Mouse (Mus musculus): ENCODE measurements around the gene Nme9.

DNA sequence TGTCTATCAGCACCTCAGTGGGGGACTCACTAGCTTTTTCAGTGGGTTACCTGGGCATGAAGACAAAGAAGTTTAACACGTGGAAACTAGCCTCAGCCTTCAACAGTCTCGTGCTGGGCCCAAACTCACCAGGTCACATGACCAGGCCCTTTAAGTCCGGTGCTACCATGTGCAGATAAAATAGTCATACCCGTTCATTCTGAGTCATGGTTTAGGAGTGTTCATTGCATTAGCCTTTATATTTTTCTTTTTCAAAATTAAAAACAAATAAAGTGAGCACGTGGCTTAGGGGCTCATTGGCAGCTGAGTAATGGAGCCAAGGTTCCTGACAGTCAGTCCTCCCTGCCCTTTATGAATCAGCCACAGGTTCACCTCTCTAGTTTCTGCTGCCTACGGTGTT, 20.5 kb upstream of the Nme9 start:
- no peak for TF ChIP-seq POLR2A (IDR thresholded peaks at IDR 0.05; ENCODE audit: insufficient read length, low read depth)
- no peak for TF ChIP-seq MYOD1 (IDR thresholded peaks at IDR 0.05; ENCODE audit: control insufficient read depth in 1 of 3, insufficient read length in 2 of 3, low read depth in 2 of 3)
- peak; percentile 56 for TF ChIP-seq USF1 (IDR thresholded peaks at IDR 0.05; ENCODE audit: low read depth)
- TF ChIP-seq POLR2AphosphoS2 (IDR thresholded peaks at IDR 0.05; ENCODE audit: insufficient read length, low read depth), result no peak
- no peak for TF ChIP-seq TCF3 (IDR thresholded peaks at IDR 0.05; ENCODE audit: insufficient read length, low read depth)
- no peak for TF ChIP-seq TCF12 (IDR thresholded peaks at IDR 0.05; ENCODE audit: insufficient read depth, poor library complexity, severe bottlenecking)
- TF ChIP-seq MAX (IDR thresholded peaks at IDR 0.05; ENCODE audit: low read depth), result no peak
- TF ChIP-seq CEBPB (IDR thresholded peaks at IDR 0.05; ENCODE audit: insufficient read depth, poor library complexity, severe bottlenecking), result no peak
- TF ChIP-seq E2F4 (IDR thresholded peaks at IDR 0.05; ENCODE audit: insufficient read depth), result no peak
- TF ChIP-seq MYOG (IDR thresholded peaks at IDR 0.05; ENCODE audit: control insufficient read depth in 1 of 3, insufficient read depth in 1 of 3, insufficient read length in 2 of 3, low read depth in 2 of 3), result no peak
- no peak for TF ChIP-seq REST (IDR thresholded peaks at IDR 0.05; ENCODE audit: insufficient read depth, insufficient read length)
- TF ChIP-seq SRF (IDR thresholded peaks at IDR 0.05; ENCODE audit: control insufficient read depth, insufficient read length, low read depth), result no peak

All from myocyte (in vitro differentiated cells).